In the genomic region with DNA sequence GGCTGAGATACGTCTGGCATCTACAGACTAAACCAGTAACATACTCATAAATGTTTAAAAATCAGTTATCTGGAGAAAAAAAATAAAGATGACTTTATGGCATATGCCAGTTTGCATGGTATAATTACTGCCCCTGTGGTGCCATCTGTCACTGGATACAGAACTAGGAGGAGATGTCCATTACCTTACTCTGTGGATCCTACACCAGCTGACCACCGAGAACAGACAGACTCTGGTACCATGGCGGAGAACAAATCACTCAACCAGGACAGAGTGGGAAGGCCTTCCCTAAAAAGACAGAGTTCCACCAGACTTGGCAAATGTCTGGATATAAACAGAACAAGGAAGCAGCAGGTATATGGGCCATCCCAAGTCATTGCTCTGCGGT, we compare ENCODE assay signal across 17 mouse cellular contexts.
DNase-seq lines count a peak whose midpoint lies in the region; ATAC-seq and TF ChIP-seq lines count a peak whose summit lies in the region.
"Had no signal": no experiment of that assay in that cellular context is flagged by ENCODE, and none has a peak within 500 bp of the region (broad histone marks: within the 10 kb centered on the region; RNA-seq: fewer than 3 reads in every experiment).

No protein-coding gene starts in this region.

- no peak for TF ChIP-seq CTCF in lung, postnatal 0 days (IDR thresholded peaks at IDR 0.05)
- TF ChIP-seq CTCF in lung, adult 2 months (IDR thresholded peaks at IDR 0.05; ENCODE audit: insufficient read depth, low read length): no peak

- no peak overlapping the region for H3K4me2 ChIP-seq in hindbrain, embryonic 16.5 days (ENCODE audit: low read length)
- no peak overlapping the region for H3K4me2 ChIP-seq in hindbrain, embryonic 11.5 days (replicated peaks; ENCODE audit: low read depth, low read length)
- H3K4me2 ChIP-seq in lung, postnatal 0 days (replicated peaks; ENCODE audit: low read depth, low read length): no peak overlapping the region
- H3K4me2 ChIP-seq: hindbrain, embryonic 13.5 days; limb, embryonic 13.5 days; neural tube, embryonic 12.5 days had no signal

- no peak overlapping the region for H3K9ac ChIP-seq in hindbrain, embryonic 16.5 days (ENCODE audit: low read depth, low read length)
- H3K9ac ChIP-seq in hindbrain, embryonic 11.5 days (ENCODE audit: low read depth, low read length): no peak overlapping the region
- no peak overlapping the region for H3K9ac ChIP-seq in lung, postnatal 0 days (replicated peaks; ENCODE audit: low read depth)
- H3K9ac ChIP-seq: hindbrain, embryonic 13.5 days; limb, embryonic 13.5 days; neural tube, embryonic 12.5 days had no signal

- no peak overlapping the region for H3K27ac ChIP-seq in hindbrain, embryonic 16.5 days (ENCODE audit: low read depth, low read length)
- no peak overlapping the region for H3K27ac ChIP-seq in hindbrain, embryonic 11.5 days (ENCODE audit: low read depth, low read length)
- no peak overlapping the region for H3K27ac ChIP-seq in lung, postnatal 0 days (ENCODE audit: low read length)
- H3K27ac ChIP-seq: heart, embryonic 10.5 days; hindbrain, embryonic 13.5 days; neural tube, embryonic 12.5 days had no signal

- no peaks in the 10 kb centered on the region; the same call in 1 of the 2 replicates for H3K4me1 ChIP-seq in hindbrain, embryonic 16.5 days (ENCODE audit: control insufficient read depth, insufficient read depth, low read depth, low read length)
- no peaks in the 10 kb centered on the region for H3K4me1 ChIP-seq in hindbrain, embryonic 11.5 days (replicated peaks; ENCODE audit: control insufficient read depth, insufficient read depth, low read length)
- H3K4me1 ChIP-seq in lung, postnatal 0 days (ENCODE audit: insufficient read depth, low read depth, low read length): peaks cover 16% of the 10 kb centered on the region; the same call in 1 of the 2 replicates
- peaks cover 21% of the 10 kb centered on the region for H3K4me1 ChIP-seq in lung, adult 2 months (ENCODE audit: control insufficient read depth, insufficient read depth, low read length)
- H3K4me1 ChIP-seq: neural tube, embryonic 12.5 days had no signal

- no peaks in the 10 kb centered on the region for H3K27me3 ChIP-seq in hindbrain, embryonic 16.5 days (replicated peaks; ENCODE audit: control insufficient read depth, insufficient read depth, low read length)
- H3K27me3 ChIP-seq in hindbrain, embryonic 11.5 days (ENCODE audit: control insufficient read depth, insufficient read depth, low read length): no peaks in the 10 kb centered on the region
- H3K27me3 ChIP-seq in lung, postnatal 0 days (replicated peaks; ENCODE audit: insufficient read depth, low read length): no peaks in the 10 kb centered on the region
- H3K27me3 ChIP-seq: CH12.LX; hindbrain, embryonic 13.5 days; limb, embryonic 13.5 days; neural tube, embryonic 12.5 days had no signal

- peak; percentile 30; the same call in 1 of the 2 replicates for ATAC-seq in hindbrain, embryonic 16.5 days
- no peak for ATAC-seq in hindbrain, embryonic 11.5 days (ENCODE audit: low FRiP score)
- ATAC-seq in lung, postnatal 0 days: peak; percentile 8; the same call in 1 of the 2 replicates
- ATAC-seq: forebrain, embryonic 14.5 days had no signal

- WGBS in hindbrain, embryonic 16.5 days: 89% methylated on average over 4 of the region's 4 CpGs
- 81% methylated on average over 4 of the region's 4 CpGs for WGBS in hindbrain, embryonic 11.5 days
- WGBS in lung, postnatal 0 days: 66% methylated on average over 4 of the region's 4 CpGs
- 80% methylated on average over 4 of the region's 4 CpGs for WGBS in lung, adult 2 months

- no peak for TF ChIP-seq POLR2A in lung, adult 2 months (IDR thresholded peaks at IDR 0.05; ENCODE audit: borderline replicate concordance, extremely low read depth, low read depth, low read length)

- H3K36me3 ChIP-seq in hindbrain, embryonic 16.5 days (ENCODE audit: control insufficient read depth, insufficient read depth, low read length): no peaks in the 10 kb centered on the region
- H3K36me3 ChIP-seq in hindbrain, embryonic 11.5 days (ENCODE audit: control insufficient read depth, insufficient read depth, low read length): no peaks in the 10 kb centered on the region
- no peaks in the 10 kb centered on the region for H3K36me3 ChIP-seq in lung, postnatal 0 days (ENCODE audit: insufficient read depth, low read length)
- H3K36me3 ChIP-seq: heart, embryonic 10.5 days; hindbrain, embryonic 13.5 days; limb, embryonic 13.5 days; neural tube, embryonic 12.5 days had no signal

- intact Hi-C loops in left cerebral cortex, postnatal 36 days (cut with DNase I): no loop called here

- no peak overlapping the region for H3K4me3 ChIP-seq in hindbrain, embryonic 16.5 days (ENCODE audit: low read length)
- H3K4me3 ChIP-seq in hindbrain, embryonic 11.5 days (ENCODE audit: low read depth, low read length): no peak overlapping the region
- no peak overlapping the region for H3K4me3 ChIP-seq in lung, postnatal 0 days (ENCODE audit: low read depth, low read length)
- H3K4me3 ChIP-seq in lung, adult 2 months (replicated peaks; ENCODE audit: extremely low read depth, low read depth, low read length): no peak overlapping the region
- H3K4me3 ChIP-seq: erythroblast, embryonic 14.5 days; heart, embryonic 10.5 days; hindbrain, embryonic 13.5 days; limb, embryonic 13.5 days; neural tube, embryonic 12.5 days had no signal

- DNase-seq in cerebellum, adult 18-20 months: peak; percentile 9 to 19
- no peak for DNase-seq in cerebellum, postnatal 4 days (ENCODE audit: low spot score in 2 of 2)
- DNase-seq in hindbrain, embryonic 11.5 days (ENCODE audit: low spot score): no peak
- no peak for DNase-seq in lung, postnatal 0 days (ENCODE audit: low spot score)
- DNase-seq in lung, adult 2 months: no peak
- DNase-seq in left cerebral cortex, postnatal 36 days (ENCODE audit: low spot score in 2 of 2): no peak
- DNase-seq: kidney, adult 8-10 months; layer of hippocampus, adult 9-11 months; thymus, postnatal 36 days had no signal

- H3K9me3 ChIP-seq in hindbrain, embryonic 16.5 days (ENCODE audit: control insufficient read depth, low read length): no peaks in the 10 kb centered on the region
- no peaks in the 10 kb centered on the region for H3K9me3 ChIP-seq in hindbrain, embryonic 11.5 days (ENCODE audit: control insufficient read depth, low read length)
- no peaks in the 10 kb centered on the region for H3K9me3 ChIP-seq in lung, postnatal 0 days (ENCODE audit: low read length)
- H3K9me3 ChIP-seq: heart, embryonic 10.5 days; hindbrain, embryonic 13.5 days; limb, embryonic 13.5 days; neural tube, embryonic 12.5 days had no signal

- no peak for TF ChIP-seq EP300 in lung, postnatal 0 days (IDR thresholded peaks at IDR 0.05)

Comparison
In these comparisons a context has a peak if more than half of its experiments do, and no peak if none do; other contexts are left out.
1. DNase-seq: peak in cerebellum, adult 18-20 months (2 of 2); none in cerebellum, postnatal 4 days (0 of 2), hindbrain, embryonic 11.5 days (single experiment), lung, postnatal 0 days (single experiment), lung, adult 2 months (single experiment) and left cerebral cortex, postnatal 36 days (0 of 2).